Mouse (Mus musculus): ENCODE results near the gene Tmem233.

GRCm38 (mm10) chr5:116030566-116031189 is 52.4 kb downstream of the Tmem233 start:
- TF ChIP-seq SIN3A (IDR thresholded peaks at IDR 0.05; ENCODE audit: low read length) (no peak), GATA1 (IDR thresholded peaks at IDR 0.05; ENCODE audit: low read depth, low read length) (no peak), SMC3 (IDR thresholded peaks at IDR 0.05; ENCODE audit: low read depth, low read length) (no peak), HCFC1 (IDR thresholded peaks at IDR 0.05; ENCODE audit: low read depth, low read length) (no peak), EP300 (IDR thresholded peaks at IDR 0.05; ENCODE audit: low read depth in 1 of 2, low read length in 2 of 2) (no peak), CTCF (IDR thresholded peaks at IDR 0.05 in 2 of 3, conservative IDR thresholded peaks at IDR 0.05 in 1 of 3; ENCODE audit: control insufficient read depth in 1 of 3, insufficient read depth in 1 of 3, low read depth in 2 of 3, low read length in 3 of 3, poor library complexity in 1 of 3, severe bottlenecking in 1 of 3) (no peak), ELF1 (IDR thresholded peaks at IDR 0.05; ENCODE audit: low read depth, low read length) (no peak)
